Mouse (Mus musculus) activated CD4-positive, CD25-positive, alpha-beta regulatory T cell, adult 4 months (primary cell): ENCODE results near the gene Calr4. TPM values are rescaled to one million over a fixed set of nuclear protein-coding genes. Genes with fewer than 3 reads are reported as not detected.

Source experiments
- ATAC-seq: one replicate; pipeline ENCODE4 v1.8.0; 2017
- polyA plus RNA-seq, 2 experiments: library from polyadenylated mRNA; unstranded; fragments of 100-300 nt; shearing (Covaris generic); gene quantifications; one replicate each; pipeline ENCODE4 v1.2.1; 2017

The Calr4 gene
- polyA plus RNA-seq, result not detected

GRCm38 (mm10) chr4:109234185-109234584, at the start of gene Calr4:
Gene Calr4 (plus strand): TSS chr4:109234485.
- ATAC-seq, result no peak

- no peak for ATAC-seq
Observed at GRCm38 (mm10) chr4:109185616-109186405, 48.5 kb upstream of the Calr4 start.

GRCm38 (mm10) chr4:109191598-109191997, 42.7 kb upstream of the Calr4 start:
- no peak for ATAC-seq

GRCm38 (mm10) chr4:109193886-109194285, 40.4 kb upstream of the Calr4 start:
- no peak for ATAC-seq

- no peak for ATAC-seq
Observed at GRCm38 (mm10) chr4:109195900-109196629, 38.2 kb upstream of the Calr4 start.

- ATAC-seq, result no peak
Observed at GRCm38 (mm10) chr4:109199069-109199468, 35.2 kb upstream of the Calr4 start.

GRCm38 (mm10) chr4:109201582-109202424, 32.5 kb upstream of the Calr4 start, which contains the start of gene Osbpl9:
Gene Osbpl9 (minus strand): TSS chr4:109202272.
- peak; percentile 92 for ATAC-seq

- no peak for ATAC-seq
Observed at GRCm38 (mm10) chr4:109203931-109204330, 30.4 kb upstream of the Calr4 start.

GRCm38 (mm10) chr4:109204416-109204815, 29.9 kb upstream of the Calr4 start:
- no peak for ATAC-seq

GRCm38 (mm10) chr4:109207524-109207923, 26.8 kb upstream of the Calr4 start:
- no peak for ATAC-seq

- ATAC-seq, result no peak
Observed at GRCm38 (mm10) chr4:109210253-109210652, 24.0 kb upstream of the Calr4 start.

- ATAC-seq, result no peak
Observed at GRCm38 (mm10) chr4:109210881-109211280, 23.4 kb upstream of the Calr4 start.

- no peak for ATAC-seq
Observed at GRCm38 (mm10) chr4:109213986-109214385, 20.3 kb upstream of the Calr4 start.

GRCm38 (mm10) chr4:109218008-109218407, 16.3 kb upstream of the Calr4 start:
- ATAC-seq, result no peak

GRCm38 (mm10) chr4:109220441-109220940, 13.8 kb upstream of the Calr4 start:
- ATAC-seq, result no peak

- ATAC-seq, result no peak
Observed at GRCm38 (mm10) chr4:109222001-109222400, 12.3 kb upstream of the Calr4 start.

- ATAC-seq, result no peak
Observed at GRCm38 (mm10) chr4:109224762-109225552, 9.3 kb upstream of the Calr4 start.

GRCm38 (mm10) chr4:109225606-109226005, 8.7 kb upstream of the Calr4 start:
- no peak for ATAC-seq

GRCm38 (mm10) chr4:109226071-109226470, 8.2 kb upstream of the Calr4 start:
- ATAC-seq, result no peak

GRCm38 (mm10) chr4:109229766-109230279, 4.5 kb upstream of the Calr4 start:
- peak; percentile 90 for ATAC-seq

- ATAC-seq, result no peak
Observed at GRCm38 (mm10) chr4:109234806-109235350, 593 bp downstream of the Calr4 start.
